Mouse (Mus musculus) E14TG2a.4 (cell line): Measurements from ENCODE around the gene Mrgprd.

Experiments used
- CTCF ChIP-seq: conservative IDR thresholded peaks from 2 replicates; pipeline ENCODE4 v1.5.1; 2014; ENCODE audit warnings: low read length
- POU5F1 ChIP-seq: IDR thresholded peaks from 2 replicates; pipeline ENCODE4 v1.6.1; 2014; ENCODE audit warnings: low read length, borderline replicate concordance

DNA sequence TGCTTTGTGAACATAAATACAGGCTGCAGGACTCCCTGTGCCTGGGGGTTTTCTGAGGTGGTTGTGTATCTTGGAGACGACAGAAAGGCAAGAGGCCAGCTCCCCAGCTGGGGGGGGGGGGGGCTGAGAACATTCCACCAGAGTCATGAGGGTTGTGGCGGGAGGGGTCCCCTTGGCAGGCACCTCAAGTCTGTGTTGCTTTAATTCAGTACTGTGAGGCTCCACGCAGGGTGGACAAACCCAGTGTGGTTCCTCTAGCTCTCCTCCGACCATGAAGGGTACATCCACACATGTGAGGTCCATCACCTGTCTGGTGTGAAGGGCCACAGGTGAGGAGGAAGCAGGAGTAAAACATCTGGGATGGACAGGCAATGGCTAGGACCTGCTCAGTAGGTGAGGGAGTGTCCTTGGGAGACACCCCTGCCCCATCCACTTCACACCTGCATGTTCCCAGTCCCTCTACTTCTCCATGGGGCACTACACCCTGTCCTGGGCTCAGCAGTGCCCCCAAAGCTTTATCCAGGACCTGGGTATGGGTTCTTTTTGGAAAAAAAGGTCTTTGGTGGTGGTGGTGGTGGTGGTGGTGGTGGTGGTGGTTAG, 19.9 kb downstream of the Mrgprd start:
- no peak for TF ChIP-seq CTCF
- TF ChIP-seq POU5F1, result no peak
